Mouse (Mus musculus) ES-E14 (cell line): ENCODE results near the gene Mast3.

Source experiments
- CHD2 ChIP-seq: IDR thresholded peaks from 2 replicates; pipeline ENCODE4 v1.6.1; 2014; ENCODE audit warnings: mild to moderate bottlenecking, low read depth, low read length, inconsistent platforms
- HCFC1 ChIP-seq: IDR thresholded peaks from 2 replicates; pipeline ENCODE4 v1.6.1; 2012; ENCODE audit warnings: low read length, inconsistent platforms, borderline replicate concordance; ENCODE audit not compliant: insufficient read depth
- MAFK ChIP-seq: IDR thresholded peaks from 2 replicates; pipeline ENCODE4 v1.6.1; 2014; ENCODE audit warnings: mild to moderate bottlenecking, low read depth, low read length, inconsistent platforms; ENCODE audit not compliant: insufficient read depth
- ZC3H11A ChIP-seq: IDR thresholded peaks from 2 replicates; pipeline ENCODE4 v1.6.1; 2012; ENCODE audit warnings: low read depth, mild to moderate bottlenecking, inconsistent platforms, low read length, borderline replicate concordance

- TF ChIP-seq ZC3H11A, result no peak
- no peak for TF ChIP-seq MAFK
- no peak for TF ChIP-seq CHD2
- no peak for TF ChIP-seq HCFC1
Observed at GRCm38 (mm10) chr8:70764026-70764425, 40.8 kb downstream of the Mast3 start.
